Mouse (Mus musculus) midbrain, postnatal 0 days (tissue): ENCODE measurements at regions not wholly inside any gene's neighbourhood (a gene's known extent, or its start where the extent isn't known, plus 50 kb on each side); places are given as distances from the start of the nearest gene placed in this dataset. TPM values are rescaled to one million over a fixed set of nuclear protein-coding genes. Genes with fewer than 3 reads are reported as not detected.

ENCODE experiments used
- ATAC-seq: fragments of 200-750 bp; cut with Nextera tagmentation; 2 replicates; pipeline ENCODE4 v1.8.0; 2017; ENCODE audit warnings: moderate number of reproducible peaks, mild to moderate bottlenecking, moderate TSS enrichment, moderate library complexity; ENCODE audit not compliant: low FRiP score
- DNase-seq: peaks from one replicate; pipeline ENCODE4 v3.0.0-alpha.2; 2015; ENCODE audit warnings: low spot score
- H3K27ac ChIP-seq: fragments of 300-500 bp; sonication (generic); 2 replicates; pipeline ENCODE4 v1.5.1; 2014; ENCODE audit warnings: low read depth, mild to moderate bottlenecking, low read length, mixed read lengths
- H3K27me3 ChIP-seq: fragments of 300-500 bp; sonication (generic); 2 replicates; pipeline ENCODE4 v1.6.1; 2014; ENCODE audit warnings: low read length, control low read depth, mixed read lengths; ENCODE audit not compliant: insufficient read depth
- H3K36me3 ChIP-seq: fragments of 300-500 bp; sonication (generic); 2 replicates; pipeline ENCODE4 v1.6.1; 2014; ENCODE audit warnings: low read length, control low read depth, mixed read lengths; ENCODE audit not compliant: insufficient read depth
- H3K4me1 ChIP-seq: fragments of 300-500 bp; sonication (generic); 2 replicates; pipeline ENCODE4 v1.6.1; 2014; ENCODE audit warnings: mild to moderate bottlenecking, control low read depth, antibody characterized with exemption, low read length, mixed read lengths; ENCODE audit not compliant: insufficient read depth
- H3K4me2 ChIP-seq: fragments of 300-500 bp; sonication (generic); 2 replicates; pipeline ENCODE4 v1.6.1; 2014; ENCODE audit warnings: low read depth, mild to moderate bottlenecking, low read length, mixed read lengths; ENCODE audit not compliant: poor library complexity, severe bottlenecking
- H3K4me3 ChIP-seq: fragments of 300-500 bp; sonication (generic); 2 replicates; pipeline ENCODE4 v1.5.1; 2014; ENCODE audit warnings: low read depth, mild to moderate bottlenecking, low read length, moderate library complexity
- H3K9ac ChIP-seq: fragments of 300-500 bp; sonication (generic); replicated peaks from 2 replicates; pipeline ENCODE4 v1.6.1; 2014; ENCODE audit warnings: mild to moderate bottlenecking, low read length, moderate library complexity, mixed read lengths; ENCODE audit not compliant: poor library complexity, severe bottlenecking
- H3K9me3 ChIP-seq: fragments of 300-500 bp; sonication (generic); 2 replicates; pipeline ENCODE4 v1.6.1; 2016; ENCODE audit warnings: low read length, control low read depth
- CTCF ChIP-seq: IDR thresholded peaks from 2 replicates; pipeline ENCODE4 v1.5.1; 2016; ENCODE audit warnings: antibody characterized with exemption, mild to moderate bottlenecking
- WGBS: fragments of 180-500 bp; shearing (Covaris S2); extraction: QIAGEN DNeasy Blood & Tissue Kit; methylation state at CpG from one replicate; pipeline ENCODE4 v1.1.7; 2014; 5-methylcytosine and 5-hydroxymethylcytosine counted together
- microRNA-seq: library from miRNA; unstranded; fragments of <30 nt; microRNA quantifications from one replicate; pipeline ENCODE4, GENCODE M21; 2016; ENCODE audit warnings: borderline number of aligned reads

- no peak overlapping the region for H3K9ac ChIP-seq
- H3K4me1 ChIP-seq = no peaks in the 10 kb centered on the region
- ATAC-seq (no peak), DNase-seq (no peak)
- H3K36me3 ChIP-seq = no peaks in the 10 kb centered on the region
- 80% methylated on average over 4 of the region's 4 CpGs for WGBS
- 0 out of 2 replicates have a peak, but pooled peaks cover 3% of the 10 kb centered on the region for H3K9me3 ChIP-seq
- H3K4me2 ChIP-seq = no peak overlapping the region
- H3K4me3 ChIP-seq = no peak overlapping the region
- H3K27me3 ChIP-seq = no peaks in the 10 kb centered on the region
- TF ChIP-seq CTCF = no peak
- H3K27ac ChIP-seq = no peak overlapping the region
Observed at GRCm38 (mm10) chr11:32884744-32885143, 60.3 kb upstream of the Smim23 start.

GRCm38 (mm10) chr11:32883062-32883852 is 58.9 kb upstream of the Smim23 start:
- no peaks in the 10 kb centered on the region for H3K4me1 ChIP-seq
- ATAC-seq = no peak
- no peak for DNase-seq
- no peaks in the 10 kb centered on the region for H3K36me3 ChIP-seq
- H3K27ac ChIP-seq = no peak overlapping the region
- H3K4me2 ChIP-seq = no peak overlapping the region
- no peak overlapping the region for H3K4me3 ChIP-seq
- H3K9ac ChIP-seq = no peak overlapping the region
- no peaks in the 10 kb centered on the region for H3K27me3 ChIP-seq
- WGBS = 65% methylated on average over 9 of the region's 10 CpGs
- peaks cover 8% of the 10 kb centered on the region; the same call in 1 of the 2 replicates for H3K9me3 ChIP-seq
- TF ChIP-seq CTCF = no peak

- WGBS = over 99% methylated on average over 3 of the region's 3 CpGs
- no peak for TF ChIP-seq CTCF
Observed at GRCm38 (mm10) chr11:32878967-32879366, 54.6 kb upstream of the Smim23 start.

More at GRCm38 (mm10) chr11:32878967-32879366, 54.6 kb upstream of the Smim23 start:
- DNase-seq = no peak
- ATAC-seq = no peak
- no peak overlapping the region for H3K9ac ChIP-seq
- no peak overlapping the region for H3K4me2 ChIP-seq
- no peak overlapping the region for H3K4me3 ChIP-seq
- H3K27ac ChIP-seq = no peak overlapping the region
- peaks cover 8% of the 10 kb centered on the region; the same call in 1 of the 2 replicates for H3K9me3 ChIP-seq
- H3K27me3 ChIP-seq = no peaks in the 10 kb centered on the region
- H3K4me1 ChIP-seq = no peaks in the 10 kb centered on the region
- H3K36me3 ChIP-seq = no peaks in the 10 kb centered on the region

Small RNAs in the stretch of these regions (microRNA-seq; reads per million reads assigned to microRNA genes)
- not detected for gene Gm26052
